Mouse (Mus musculus) urinary bladder, postnatal 4 days (tissue): ENCODE results near the gene Oxsr1.

Source experiments
- DNase-seq, 2 experiments: peaks; one replicate each; pipeline ENCODE4 v3.0.0; 2021 to 2022; ENCODE audit warnings: low spot score in 2 of 2

Oxsr1 gene

GRCm38 (mm10) chr9:119338350-119338749 lies 16.1 kb upstream of the Oxsr1 start:
- no peak for DNase-seq

GRCm38 (mm10) chr9:119337842-119338241 lies 15.6 kb upstream of the Oxsr1 start:
- DNase-seq, result no peak

- DNase-seq, result no peak
These were observed 13.3 kb upstream of the Oxsr1 start for GRCm38 (mm10) chr9:119335571-119335970.

- no peak for DNase-seq
These were observed 12.6 kb upstream of the Oxsr1 start for GRCm38 (mm10) chr9:119334834-119335233.

- no peak for DNase-seq
These were observed 12.1 kb upstream of the Oxsr1 start for GRCm38 (mm10) chr9:119334324-119334723.

- DNase-seq, result no peak
These were observed 8.1 kb upstream of the Oxsr1 start for GRCm38 (mm10) chr9:119330186-119330963.

GRCm38 (mm10) chr9:119328488-119328887 lies 6.3 kb upstream of the Oxsr1 start:
- DNase-seq, result no peak

- DNase-seq, result no peak
These were observed 1.9 kb upstream of the Oxsr1 start for GRCm38 (mm10) chr9:119324130-119324529.

- no peak for DNase-seq
These were observed 1.0 kb upstream of the Oxsr1 start for GRCm38 (mm10) chr9:119323260-119323645.

GRCm38 (mm10) chr9:119321392-119322229 lies 616 bp downstream of the Oxsr1 start:
- no peak for DNase-seq

- no peak for DNase-seq
These were observed 1.3 kb downstream of the Oxsr1 start for GRCm38 (mm10) chr9:119320946-119321345.

- no peak for DNase-seq
These were observed 1.8 kb downstream of the Oxsr1 start for GRCm38 (mm10) chr9:119320446-119320845.

- DNase-seq, result no peak
These were observed 3.3 kb downstream of the Oxsr1 start for GRCm38 (mm10) chr9:119318891-119319290.

- DNase-seq, result no peak
These were observed 9.1 kb downstream of the Oxsr1 start for GRCm38 (mm10) chr9:119313096-119313495.

- no peak for DNase-seq
These were observed 13.2 kb downstream of the Oxsr1 start for GRCm38 (mm10) chr9:119309067-119309466.

- no peak for DNase-seq
These were observed 16.4 kb downstream of the Oxsr1 start for GRCm38 (mm10) chr9:119305863-119306262.

- DNase-seq, result no peak
These were observed 23.7 kb downstream of the Oxsr1 start for GRCm38 (mm10) chr9:119298563-119298962.

- DNase-seq, result no peak
These were observed 24.5 kb downstream of the Oxsr1 start for GRCm38 (mm10) chr9:119297696-119298095.

GRCm38 (mm10) chr9:119290791-119291190 lies 31.4 kb downstream of the Oxsr1 start:
- DNase-seq, result no peak

- no peak for DNase-seq
These were observed 41.1 kb downstream of the Oxsr1 start for GRCm38 (mm10) chr9:119280894-119281682.

- no peak for DNase-seq
These were observed 44.2 kb downstream of the Oxsr1 start for GRCm38 (mm10) chr9:119278031-119278430.

- no peak for DNase-seq
These were observed 45.9 kb downstream of the Oxsr1 start for GRCm38 (mm10) chr9:119276321-119276720.
